In genomic region chr16:50528677-50529510, GRCm38 (mm10) we compare ENCODE assay signal across 8 mouse cellular contexts.
DNase-seq lines count a peak whose midpoint lies in the region; ATAC-seq and TF ChIP-seq lines count a peak whose summit lies in the region.

No protein-coding gene starts in this region.

- no peaks in the 10 kb centered on the region for H3K36me3 ChIP-seq in embryonic facial prominence, embryonic 14.5 days (ENCODE audit: control insufficient read depth, insufficient read depth, low read length)
- no peaks in the 10 kb centered on the region for H3K36me3 ChIP-seq in heart, embryonic 10.5 days
- no peaks in the 10 kb centered on the region for H3K36me3 ChIP-seq in kidney, embryonic 15.5 days
- no peaks in the 10 kb centered on the region for H3K36me3 ChIP-seq in limb, embryonic 15.5 days
- H3K36me3 ChIP-seq in midbrain, postnatal 0 days (ENCODE audit: insufficient read depth, low read length) = no peaks in the 10 kb centered on the region

- peak overlapping the region; percentile 94 for H3K4me2 ChIP-seq in embryonic facial prominence, embryonic 14.5 days (ENCODE audit: low read depth, low read length)
- H3K4me2 ChIP-seq in kidney, embryonic 15.5 days = peak overlapping the region; percentile 95
- H3K4me2 ChIP-seq in limb, embryonic 15.5 days = peak overlapping the region; percentile 98
- peak overlapping the region; percentile 65 for H3K4me2 ChIP-seq in midbrain, postnatal 0 days (ENCODE audit: low read depth, low read length, poor library complexity, severe bottlenecking)

- H3K9me3 ChIP-seq in embryonic facial prominence, embryonic 14.5 days (ENCODE audit: control insufficient read depth, low read length) = no peaks in the 10 kb centered on the region
- no peaks in the 10 kb centered on the region for H3K9me3 ChIP-seq in heart, embryonic 10.5 days
- H3K9me3 ChIP-seq in kidney, embryonic 15.5 days (replicated peaks) = no peaks in the 10 kb centered on the region
- no peaks in the 10 kb centered on the region for H3K9me3 ChIP-seq in limb, embryonic 15.5 days
- H3K9me3 ChIP-seq in midbrain, postnatal 0 days (ENCODE audit: low read length) = no peaks in the 10 kb centered on the region

- DNase-seq in 416B (ENCODE audit: low read depth) = peak; percentile 86
- DNase-seq in adrenal gland, postnatal 36 days = peak; percentile 89 to 90
- peak; percentile 92 for DNase-seq in embryonic facial prominence, embryonic 14.5 days (ENCODE audit: low spot score)
- DNase-seq in heart, embryonic 10.5 days (ENCODE audit: low spot score) = peak; percentile 91
- peak; percentile 73 for DNase-seq in midbrain, postnatal 0 days (ENCODE audit: low spot score)
- peak; percentile 60 to 68 for DNase-seq in spleen, postnatal 36 days (ENCODE audit: low spot score in 2 of 2)

- under 1% methylated on average over 43 of the region's 81 CpGs for WGBS in embryonic facial prominence, embryonic 14.5 days
- under 1% methylated on average over 77 of the region's 81 CpGs for WGBS in heart, embryonic 10.5 days
- under 1% methylated on average over 55 of the region's 81 CpGs for WGBS in kidney, embryonic 15.5 days
- under 1% methylated on average over 75 of the region's 81 CpGs for whole genome bisulfite sequencing in limb, embryonic 15.5 days
- WGBS in midbrain, postnatal 0 days = under 1% methylated on average over 73 of the region's 81 CpGs

- H3K27ac ChIP-seq in embryonic facial prominence, embryonic 14.5 days (replicated peaks; ENCODE audit: low read depth, low read length) = peak overlapping the region; percentile 93
- H3K27ac ChIP-seq in heart, embryonic 10.5 days = peak overlapping the region; percentile 99
- peak overlapping the region; percentile 95 for H3K27ac ChIP-seq in kidney, embryonic 15.5 days
- peak overlapping the region; percentile 87 for H3K27ac ChIP-seq in limb, embryonic 15.5 days
- peak overlapping the region; percentile 86 for H3K27ac ChIP-seq in midbrain, postnatal 0 days (ENCODE audit: low read depth, low read length)

- H3K27me3 ChIP-seq in embryonic facial prominence, embryonic 14.5 days (replicated peaks; ENCODE audit: control insufficient read depth, insufficient read depth, low read length) = no peaks in the 10 kb centered on the region
- no peaks in the 10 kb centered on the region for H3K27me3 ChIP-seq in heart, embryonic 10.5 days (ENCODE audit: insufficient read depth, poor library complexity, severe bottlenecking)
- H3K27me3 ChIP-seq in kidney, embryonic 15.5 days = no peaks in the 10 kb centered on the region
- no peaks in the 10 kb centered on the region for H3K27me3 ChIP-seq in limb, embryonic 15.5 days
- no peaks in the 10 kb centered on the region for H3K27me3 ChIP-seq in midbrain, postnatal 0 days (ENCODE audit: insufficient read depth, low read length)

- H3K9ac ChIP-seq in embryonic facial prominence, embryonic 14.5 days (ENCODE audit: low read depth, low read length) = peak overlapping the region; percentile 92
- H3K9ac ChIP-seq in kidney, embryonic 15.5 days = peak overlapping the region; percentile 81
- H3K9ac ChIP-seq in limb, embryonic 15.5 days = peak overlapping the region; percentile 77
- peak overlapping the region; percentile 87 for H3K9ac ChIP-seq in midbrain, postnatal 0 days (replicated peaks; ENCODE audit: low read length, poor library complexity, severe bottlenecking)

- H3K4me3 ChIP-seq in embryonic facial prominence, embryonic 14.5 days (ENCODE audit: low read depth, low read length) = peak overlapping the region; percentile 82
- H3K4me3 ChIP-seq in heart, embryonic 10.5 days = peak overlapping the region; percentile 90
- peak overlapping the region; percentile 78 for H3K4me3 ChIP-seq in kidney, embryonic 15.5 days (replicated peaks)
- peak overlapping the region; percentile 69 for H3K4me3 ChIP-seq in limb, embryonic 15.5 days
- H3K4me3 ChIP-seq in midbrain, postnatal 0 days (ENCODE audit: low read depth, low read length) = peak overlapping the region; percentile 82

- no peak for TF ChIP-seq CTCF in midbrain, postnatal 0 days (IDR thresholded peaks at IDR 0.05)

- ATAC-seq in embryonic facial prominence, embryonic 14.5 days (ENCODE audit: low read depth) = peak; percentile 89
- ATAC-seq in kidney, embryonic 15.5 days (replicated peaks; ENCODE audit: low FRiP score) = peak; percentile 92
- peak; percentile 79 for ATAC-seq in limb, embryonic 15.5 days (ENCODE audit: insufficient number of reproducible peaks, low FRiP score, low TSS enrichment, low read depth)
- peak; percentile 83 for ATAC-seq in midbrain, postnatal 0 days (ENCODE audit: low FRiP score)

- H3K4me1 ChIP-seq in embryonic facial prominence, embryonic 14.5 days (ENCODE audit: control insufficient read depth, insufficient read depth, low read length) = peaks cover 5% of the 10 kb centered on the region; the same call in 1 of the 2 replicates
- peaks cover 10% of the 10 kb centered on the region for H3K4me1 ChIP-seq in heart, embryonic 10.5 days
- H3K4me1 ChIP-seq in kidney, embryonic 15.5 days = peaks cover 9% of the 10 kb centered on the region
- H3K4me1 ChIP-seq in limb, embryonic 15.5 days = peaks cover 11% of the 10 kb centered on the region; the same call in 1 of the 2 replicates
- no peaks in the 10 kb centered on the region for H3K4me1 ChIP-seq in midbrain, postnatal 0 days (ENCODE audit: insufficient read depth, low read length)

Comparison
In these comparisons a context has a peak if more than half of its experiments do, and no peak if none do; other contexts are left out.
1. Peak in every context shown above with its lines: DNase-seq, ATAC-seq, H3K4me3 ChIP-seq and H3K27ac ChIP-seq.